Mouse (Mus musculus): Measurements from ENCODE around the gene Tcf12. TPM values are rescaled to one million over a fixed set of nuclear protein-coding genes. Genes with fewer than 3 reads are reported as not detected.

Gene Tcf12
- polyA plus RNA-seq, 1 experiment from 2014 or later = 80.0 TPM

GRCm38 (mm10) chr9:71805646-71806421 is 305.8 kb downstream of the Tcf12 start:
- Histone ChIP-seq H3K4me2 (replicated peaks; ENCODE audit: low read depth, low read length) (no peak overlapping the region), H3K4me1 (ENCODE audit: control insufficient read depth, insufficient read depth, low read length) (no peaks in the 10 kb centered on the region), H3K9me3 (ENCODE audit: control insufficient read depth, low read depth, low read length) (no peaks in the 10 kb centered on the region), H3K36me3 (ENCODE audit: control insufficient read depth, insufficient read depth, low read length) (no peaks in the 10 kb centered on the region), H3K27ac (ENCODE audit: low read length) (no peak overlapping the region), H3K27me3 (ENCODE audit: control insufficient read depth, insufficient read depth, low read length) (no peaks in the 10 kb centered on the region), H3K4me3 (ENCODE audit: low read depth, low read length) (no peak overlapping the region), H3K9ac (replicated peaks; ENCODE audit: low read depth, low read length) (no peak overlapping the region)
- 77% methylated on average over 6 of the region's 6 CpGs for WGBS
- no peak for ATAC-seq (ENCODE audit: insufficient number of reproducible peaks, insufficient read depth, low FRiP score, low read depth)

DNA sequence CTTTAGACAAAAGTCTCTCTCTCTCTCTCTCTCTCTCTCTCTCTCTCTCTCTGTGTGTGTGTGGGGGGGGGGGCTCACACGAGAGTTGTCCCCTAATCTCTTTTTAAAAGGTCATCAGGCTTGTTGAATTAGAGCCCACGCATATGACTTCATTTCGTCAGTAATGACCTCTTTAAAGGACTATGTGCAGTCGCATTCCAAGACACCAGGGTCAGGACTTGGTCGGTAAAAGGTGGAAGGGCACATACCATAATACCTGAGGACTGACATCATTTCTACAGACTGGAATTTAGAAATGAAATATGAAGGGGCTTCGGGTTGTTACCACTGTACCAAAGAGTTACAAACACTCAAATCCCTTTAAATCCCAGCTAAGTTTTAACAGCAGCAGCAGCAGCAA is 307.6 kb downstream of the Tcf12 start:
- no peaks in the 10 kb centered on the region for H3K36me3 ChIP-seq (ENCODE audit: control insufficient read depth, insufficient read depth, low read length)
- no peak for ATAC-seq (ENCODE audit: insufficient number of reproducible peaks, insufficient read depth, low FRiP score, low read depth)
- H3K4me2 ChIP-seq (replicated peaks; ENCODE audit: low read depth, low read length) = no peak overlapping the region
- no peaks in the 10 kb centered on the region for H3K27me3 ChIP-seq (ENCODE audit: control insufficient read depth, insufficient read depth, low read length)
- WGBS = 20% methylated on average over 6 of the region's 6 CpGs
- no peak overlapping the region for H3K9ac ChIP-seq (replicated peaks; ENCODE audit: low read depth, low read length)
- H3K4me1 ChIP-seq (ENCODE audit: control insufficient read depth, insufficient read depth, low read length) = no peaks in the 10 kb centered on the region
- H3K9me3 ChIP-seq (ENCODE audit: control insufficient read depth, low read depth, low read length) = no peaks in the 10 kb centered on the region
- no peak overlapping the region for H3K27ac ChIP-seq (ENCODE audit: low read length)
- no peak overlapping the region for H3K4me3 ChIP-seq (ENCODE audit: low read depth, low read length)

- Histone ChIP-seq H3K4me1 (ENCODE audit: control insufficient read depth, insufficient read depth, low read length) (no peaks in the 10 kb centered on the region), H3K9me3 (ENCODE audit: control insufficient read depth, low read depth, low read length) (no peaks in the 10 kb centered on the region), H3K4me3 (ENCODE audit: low read depth, low read length) (no peak overlapping the region), H3K27me3 (ENCODE audit: control insufficient read depth, insufficient read depth, low read length) (no peaks in the 10 kb centered on the region), H3K9ac (replicated peaks; ENCODE audit: low read depth, low read length) (no peak overlapping the region), H3K27ac (ENCODE audit: low read length) (no peak overlapping the region), H3K4me2 (replicated peaks; ENCODE audit: low read depth, low read length) (no peak overlapping the region), H3K36me3 (ENCODE audit: control insufficient read depth, insufficient read depth, low read length) (no peaks in the 10 kb centered on the region)
- ATAC-seq (ENCODE audit: insufficient number of reproducible peaks, insufficient read depth, low FRiP score, low read depth) = no peak
- 33% methylated on average over 7 of the region's 7 CpGs for WGBS
Observed at GRCm38 (mm10) chr9:71803281-71803680, 308.4 kb downstream of the Tcf12 start.

DNA sequence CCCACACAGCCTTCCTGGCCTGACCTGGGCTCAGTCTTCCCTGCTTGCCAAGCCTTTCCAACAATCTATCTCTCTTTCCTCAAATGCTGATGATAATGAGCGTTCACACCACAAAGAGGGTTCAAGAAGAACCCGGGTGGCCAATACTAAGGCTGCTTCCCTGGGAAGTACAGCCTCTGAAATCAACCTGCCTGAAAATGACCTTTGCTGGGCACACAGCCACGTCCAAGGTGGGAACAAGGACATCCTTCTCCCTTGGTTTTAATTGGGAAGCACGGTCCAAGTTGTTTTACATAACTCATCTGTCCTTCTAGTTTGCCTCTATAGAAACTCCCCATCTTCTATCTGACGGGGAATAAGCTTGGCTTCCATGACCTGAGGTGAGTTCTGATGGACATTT is 312.1 kb downstream of the Tcf12 start:
- no peak for ATAC-seq (ENCODE audit: insufficient number of reproducible peaks, insufficient read depth, low FRiP score, low read depth)
- Histone ChIP-seq H3K4me2 (replicated peaks; ENCODE audit: low read depth, low read length) (no peak overlapping the region), H3K36me3 (ENCODE audit: control insufficient read depth, insufficient read depth, low read length) (no peaks in the 10 kb centered on the region), H3K4me3 (ENCODE audit: low read depth, low read length) (no peak overlapping the region), H3K9ac (replicated peaks; ENCODE audit: low read depth, low read length) (no peak overlapping the region), H3K9me3 (ENCODE audit: control insufficient read depth, low read depth, low read length) (no peaks in the 10 kb centered on the region), H3K27me3 (ENCODE audit: control insufficient read depth, insufficient read depth, low read length) (no peaks in the 10 kb centered on the region), H3K27ac (ENCODE audit: low read length) (no peak overlapping the region), H3K4me1 (ENCODE audit: control insufficient read depth, insufficient read depth, low read length) (no peaks in the 10 kb centered on the region)
- 83% methylated on average over 5 of the region's 5 CpGs for WGBS

DNA sequence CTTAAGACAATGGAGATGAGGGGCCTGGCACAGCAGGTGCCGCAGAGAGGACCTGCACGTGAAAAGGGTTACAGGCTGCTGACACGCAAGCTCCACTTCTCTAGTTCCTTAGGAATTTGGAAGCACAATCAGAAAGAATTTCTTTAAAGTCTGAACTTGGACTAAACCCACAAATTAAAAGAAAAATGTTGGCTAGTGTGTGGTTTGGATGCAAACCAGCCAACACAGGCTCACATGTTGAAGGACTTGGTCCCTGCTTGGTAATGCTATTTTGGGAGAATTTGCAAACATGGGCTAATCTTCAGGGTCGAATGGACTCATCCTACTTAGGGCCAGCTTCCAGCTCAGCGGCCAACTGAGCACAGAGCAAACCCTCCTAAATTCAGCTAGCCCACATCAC is 313.5 kb downstream of the Tcf12 start:
- 74% methylated on average over 5 of the region's 5 CpGs for WGBS
- no peak overlapping the region for H3K27ac ChIP-seq (ENCODE audit: low read length)
- H3K36me3 ChIP-seq (ENCODE audit: control insufficient read depth, insufficient read depth, low read length) = no peaks in the 10 kb centered on the region
- H3K4me3 ChIP-seq (ENCODE audit: low read depth, low read length) = no peak overlapping the region
- no peak overlapping the region for H3K4me2 ChIP-seq (replicated peaks; ENCODE audit: low read depth, low read length)
- no peak overlapping the region for H3K9ac ChIP-seq (replicated peaks; ENCODE audit: low read depth, low read length)
- no peaks in the 10 kb centered on the region for H3K4me1 ChIP-seq (ENCODE audit: control insufficient read depth, insufficient read depth, low read length)
- ATAC-seq (ENCODE audit: insufficient number of reproducible peaks, insufficient read depth, low FRiP score, low read depth) = no peak
- H3K9me3 ChIP-seq (ENCODE audit: control insufficient read depth, low read depth, low read length) = no peaks in the 10 kb centered on the region
- no peaks in the 10 kb centered on the region for H3K27me3 ChIP-seq (ENCODE audit: control insufficient read depth, insufficient read depth, low read length)

Small RNAs within 50 kb of the gene (microRNA-seq; reads per million reads assigned to microRNA genes)
- gene Gm27450 = not detected

Other genes starting within 250 kb of the Tcf12 start
- gene Zfp280d, start 163.0 kb upstream of the Tcf12 start, polyA plus RNA-seq (2014; fragmentation: Nextera tagmentation; extraction: Ambion mirVana) = 53.1 and 54.6 TPM in 2 replicates

Data from stomach, embryonic 14.5 days (tissue).